Mouse (Mus musculus): ENCODE data around the gene Tdg. TPM values are rescaled to one million over a fixed set of nuclear protein-coding genes. Genes with fewer than 3 reads are reported as not detected.
A peak's percentile ranks its signal among the peaks of the same experiment; 100 is the strongest.

The Tdg gene
- total RNA-seq, 1 experiment = 28.7 TPM

DNA sequence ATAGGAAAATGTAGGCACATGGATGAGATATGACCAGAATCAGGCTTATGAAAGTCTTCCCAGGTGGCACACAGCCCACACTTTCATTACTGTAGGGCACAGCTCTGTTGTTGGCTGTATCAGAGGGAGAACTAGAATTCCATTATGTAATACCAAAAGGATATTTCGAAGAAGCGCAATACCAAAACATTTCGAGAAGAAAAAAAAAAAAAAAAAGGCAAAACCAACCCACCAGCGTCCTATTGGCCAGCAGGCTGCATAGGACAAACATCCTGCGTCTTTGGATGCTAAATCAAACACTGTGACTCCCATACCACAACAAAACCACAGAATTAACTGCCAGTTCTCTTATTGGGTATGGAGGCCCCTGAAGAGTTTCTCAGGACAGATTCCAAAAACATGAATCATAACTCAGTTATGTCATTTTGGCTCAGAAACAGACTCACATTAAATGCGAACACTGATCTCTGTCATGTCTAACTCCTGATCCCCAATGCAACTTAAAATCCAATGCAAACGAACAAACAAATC, 60.1 kb downstream of the Tdg start:
- no peak for DNase-seq (ENCODE audit: low read depth, low spot score)
- in situ Hi-C loops (cut with MboI; ENCODE audit: low sequenced_read_pairs in 2 of 2, unreplicated experiment in 2 of 2) = no loop called here
- Histone ChIP-seq H3K9me3 (ENCODE audit: control insufficient read depth, insufficient read depth, low read depth, low read length) (no peaks in the 10 kb centered on the region), H3K27ac (ENCODE audit: insufficient read depth, low read depth, low read length, poor library complexity, severe bottlenecking) (no peak overlapping the region), H3K4me3 (ENCODE audit: insufficient read depth in 1 of 2, low read depth in 1 of 2, low read length in 2 of 2, poor library complexity in 1 of 2, severe bottlenecking in 1 of 2) (no peak overlapping the region), H3K4me1 (ENCODE audit: control insufficient read depth in 2 of 2, insufficient read depth in 2 of 2, low read length in 2 of 2, poor library complexity in 1 of 2) (no peaks in the 10 kb centered on the region), H3K9ac (ENCODE audit: insufficient read depth, low read depth, low read length, poor library complexity, severe bottlenecking) (no peak overlapping the region), H3K36me3 (ENCODE audit: control insufficient read depth, insufficient read depth, low read length, poor library complexity, severe bottlenecking) (no peaks in the 10 kb centered on the region)
- no peak for TF ChIP-seq CHD2 (IDR thresholded peaks at IDR 0.05; ENCODE audit: low read depth, low read length)

DNA sequence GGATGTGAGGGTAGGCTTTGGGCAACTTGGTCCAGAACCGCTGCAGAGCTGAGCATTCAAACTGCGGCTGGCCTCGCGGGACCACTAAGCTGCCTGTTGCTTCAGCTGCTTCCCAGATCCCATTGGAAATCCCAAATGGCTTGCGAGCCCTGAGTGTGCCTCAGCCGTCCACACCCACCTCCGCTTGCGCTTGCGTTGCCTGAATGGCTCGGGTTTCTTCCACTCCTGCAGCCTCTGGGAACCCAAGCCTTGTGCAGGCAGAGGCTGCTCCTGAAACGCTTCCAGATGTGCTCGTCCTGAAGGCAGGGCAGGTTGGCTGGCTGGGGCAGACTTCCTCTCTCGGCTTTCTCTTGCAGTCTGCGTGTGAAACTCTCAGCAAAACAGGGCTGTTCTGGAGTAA, 60.9 kb downstream of the Tdg start, which contains the start of gene Glt8d2:
Gene Glt8d2 (minus strand): TSS at position 157 of the 400 bp plus-strand sequence.
- no peaks in the 10 kb centered on the region for H3K4me1 ChIP-seq (ENCODE audit: control insufficient read depth in 2 of 2, insufficient read depth in 2 of 2, low read length in 2 of 2, poor library complexity in 1 of 2)
- 0 out of 2 replicates have a peak within 1 kb of the TSS, but pooled peaks have one; percentile 8 for H3K9ac ChIP-seq (ENCODE audit: insufficient read depth, low read depth, low read length, poor library complexity, severe bottlenecking)
- H3K36me3 ChIP-seq (ENCODE audit: control insufficient read depth, insufficient read depth, low read length, poor library complexity, severe bottlenecking) = no peaks in the 10 kb centered on the region
- DNase-seq (ENCODE audit: low read depth, low spot score) = no peak
- H3K9me3 ChIP-seq (ENCODE audit: control insufficient read depth, insufficient read depth, low read depth, low read length) = no peaks in the 10 kb centered on the region
- no peak for TF ChIP-seq HCFC1 (IDR thresholded peaks at IDR 0.05; ENCODE audit: borderline replicate concordance, insufficient read depth, low read length)
- TF ChIP-seq MAFK (IDR thresholded peaks at IDR 0.05; ENCODE audit: insufficient read depth, low read depth, low read length) = no peak
- TF ChIP-seq ZC3H11A (IDR thresholded peaks at IDR 0.05; ENCODE audit: borderline replicate concordance, low read depth, low read length) = no peak
- 0 out of 2 replicates have a peak, but pooled peaks have one; percentile 15 for TF ChIP-seq CHD2 (IDR thresholded peaks at IDR 0.05; ENCODE audit: low read depth, low read length)
- in situ Hi-C loops (cut with MboI; ENCODE audit: low sequenced_read_pairs in 2 of 2, unreplicated experiment in 2 of 2) = no loop called here
- peak within 1 kb of the TSS in 1 of 2 experiments; percentile 43; a peak in 1 of 4 replicates for H3K4me3 ChIP-seq (ENCODE audit: insufficient read depth in 1 of 2, low read depth in 1 of 2, low read length in 2 of 2, poor library complexity in 1 of 2, severe bottlenecking in 1 of 2)
- no peak within 1 kb of the TSS for H3K27ac ChIP-seq (ENCODE audit: insufficient read depth, low read depth, low read length, poor library complexity, severe bottlenecking)

DNA sequence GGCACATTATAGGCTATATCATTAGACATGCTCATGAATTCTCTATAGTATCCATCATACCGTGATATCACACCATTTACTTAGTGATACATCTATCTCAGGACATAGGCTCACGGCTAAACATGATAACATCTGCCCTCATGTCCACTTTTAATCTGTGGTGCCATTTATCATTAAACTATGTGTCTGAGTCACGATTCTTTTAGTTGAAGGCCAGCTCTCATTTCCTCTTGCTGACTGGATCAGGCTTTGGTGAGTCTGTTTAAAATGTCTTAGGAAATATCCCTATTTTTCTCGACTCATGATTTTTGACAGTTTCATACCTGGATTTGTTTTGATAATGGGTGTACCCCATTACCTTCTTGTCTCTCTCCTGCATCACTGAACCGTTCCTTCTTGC, 66.3 kb downstream of the Tdg start, which contains the start of gene Hcfc2:
Gene Hcfc2 (plus strand): TSS at position 205 of the 400 bp plus-strand sequence.
- Histone ChIP-seq H3K4me1 (ENCODE audit: control insufficient read depth in 2 of 2, insufficient read depth in 2 of 2, low read length in 2 of 2, poor library complexity in 1 of 2) (peaks cover 0 to 7% of the 10 kb centered on the region in 2 experiments; a peak in 2 of 4 replicates), H3K9ac (ENCODE audit: insufficient read depth, low read depth, low read length, poor library complexity, severe bottlenecking) (no peak within 1 kb of the TSS), H3K36me3 (ENCODE audit: control insufficient read depth, insufficient read depth, low read length, poor library complexity, severe bottlenecking) (no peaks in the 10 kb centered on the region), H3K4me3 (ENCODE audit: insufficient read depth in 1 of 2, low read depth in 1 of 2, low read length in 2 of 2, poor library complexity in 1 of 2, severe bottlenecking in 1 of 2) (no peak within 1 kb of the TSS), H3K9me3 (ENCODE audit: control insufficient read depth, insufficient read depth, low read depth, low read length) (no peaks in the 10 kb centered on the region), H3K27ac (ENCODE audit: insufficient read depth, low read depth, low read length, poor library complexity, severe bottlenecking) (no peak within 1 kb of the TSS)
- in situ Hi-C loops (cut with MboI; ENCODE audit: low sequenced_read_pairs in 2 of 2, unreplicated experiment in 2 of 2) = no loop called here
- DNase-seq (ENCODE audit: low read depth, low spot score) = no peak
- TF ChIP-seq CHD2 (IDR thresholded peaks at IDR 0.05; ENCODE audit: low read depth, low read length) = no peak
- no peak for TF ChIP-seq ZC3H11A (IDR thresholded peaks at IDR 0.05; ENCODE audit: borderline replicate concordance, low read depth, low read length)
- TF ChIP-seq ZNF384 (IDR thresholded peaks at IDR 0.05; ENCODE audit: low read depth, low read length) = no peak
- no peak for TF ChIP-seq MAFK (IDR thresholded peaks at IDR 0.05; ENCODE audit: insufficient read depth, low read depth, low read length)
- no peak for TF ChIP-seq HCFC1 (IDR thresholded peaks at IDR 0.05; ENCODE audit: borderline replicate concordance, insufficient read depth, low read length)

DNA sequence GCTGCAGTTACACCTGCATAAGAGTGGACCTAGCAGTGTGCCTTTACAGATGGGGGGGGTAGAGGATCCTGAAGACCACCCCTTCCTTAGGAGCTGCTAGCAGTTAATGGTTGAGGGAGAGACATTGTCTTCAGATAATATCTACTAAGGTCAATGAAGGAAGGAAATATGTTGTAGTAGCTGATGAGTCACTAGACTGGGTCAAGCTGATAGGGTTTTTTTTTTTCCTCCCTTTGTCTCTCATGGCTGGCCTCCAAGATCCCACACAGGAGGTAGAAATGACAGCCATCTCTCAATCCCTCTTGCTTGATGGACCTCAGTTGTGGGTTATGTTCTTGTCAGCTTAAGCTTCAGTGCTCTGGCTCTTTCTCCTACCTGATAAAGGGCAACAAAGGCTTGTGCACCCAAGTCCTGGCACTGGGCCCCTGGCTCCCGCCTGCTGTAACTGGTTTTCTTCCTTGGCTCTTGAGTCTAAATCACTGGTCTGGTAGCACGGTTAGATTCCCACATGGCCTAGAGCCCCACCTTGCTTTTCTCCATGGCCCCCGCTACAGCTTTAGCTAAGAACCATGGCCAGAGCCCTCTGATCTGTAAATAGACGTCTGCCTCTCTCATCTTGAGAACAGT, 66.9 kb downstream of the Tdg start:
- H3K36me3 ChIP-seq (ENCODE audit: control insufficient read depth, insufficient read depth, low read length, poor library complexity, severe bottlenecking) = no peaks in the 10 kb centered on the region
- in situ Hi-C loops (cut with MboI; ENCODE audit: low sequenced_read_pairs in 2 of 2, unreplicated experiment in 2 of 2) = no loop called here
- H3K4me1 ChIP-seq (ENCODE audit: control insufficient read depth in 2 of 2, insufficient read depth in 2 of 2, low read length in 2 of 2, poor library complexity in 1 of 2) = peaks cover 0 to 7% of the 10 kb centered on the region in 2 experiments; a peak in 2 of 4 replicates
- no peak overlapping the region for H3K4me3 ChIP-seq (ENCODE audit: insufficient read depth in 1 of 2, low read depth in 1 of 2, low read length in 2 of 2, poor library complexity in 1 of 2, severe bottlenecking in 1 of 2)
- DNase-seq (ENCODE audit: low read depth, low spot score) = no peak
- TF ChIP-seq CHD2 (IDR thresholded peaks at IDR 0.05; ENCODE audit: low read depth, low read length) = no peak
- TF ChIP-seq ZNF384 (IDR thresholded peaks at IDR 0.05; ENCODE audit: low read depth, low read length) = no peak
- no peak for TF ChIP-seq HCFC1 (IDR thresholded peaks at IDR 0.05; ENCODE audit: borderline replicate concordance, insufficient read depth, low read length)
- TF ChIP-seq MAFK (IDR thresholded peaks at IDR 0.05; ENCODE audit: insufficient read depth, low read depth, low read length) = no peak
- no peak for TF ChIP-seq ZC3H11A (IDR thresholded peaks at IDR 0.05; ENCODE audit: borderline replicate concordance, low read depth, low read length)
- H3K27ac ChIP-seq (ENCODE audit: insufficient read depth, low read depth, low read length, poor library complexity, severe bottlenecking) = no peak overlapping the region
- H3K9ac ChIP-seq (ENCODE audit: insufficient read depth, low read depth, low read length, poor library complexity, severe bottlenecking) = no peak overlapping the region
- no peaks in the 10 kb centered on the region for H3K9me3 ChIP-seq (ENCODE audit: control insufficient read depth, insufficient read depth, low read depth, low read length)

All from ES-E14 (cell line).